Mouse (Mus musculus): Measurements from ENCODE around the gene Dchs1.
A peak's percentile ranks its signal among the peaks of the same experiment; 100 is the strongest.

Dchs1 gene

DNA sequence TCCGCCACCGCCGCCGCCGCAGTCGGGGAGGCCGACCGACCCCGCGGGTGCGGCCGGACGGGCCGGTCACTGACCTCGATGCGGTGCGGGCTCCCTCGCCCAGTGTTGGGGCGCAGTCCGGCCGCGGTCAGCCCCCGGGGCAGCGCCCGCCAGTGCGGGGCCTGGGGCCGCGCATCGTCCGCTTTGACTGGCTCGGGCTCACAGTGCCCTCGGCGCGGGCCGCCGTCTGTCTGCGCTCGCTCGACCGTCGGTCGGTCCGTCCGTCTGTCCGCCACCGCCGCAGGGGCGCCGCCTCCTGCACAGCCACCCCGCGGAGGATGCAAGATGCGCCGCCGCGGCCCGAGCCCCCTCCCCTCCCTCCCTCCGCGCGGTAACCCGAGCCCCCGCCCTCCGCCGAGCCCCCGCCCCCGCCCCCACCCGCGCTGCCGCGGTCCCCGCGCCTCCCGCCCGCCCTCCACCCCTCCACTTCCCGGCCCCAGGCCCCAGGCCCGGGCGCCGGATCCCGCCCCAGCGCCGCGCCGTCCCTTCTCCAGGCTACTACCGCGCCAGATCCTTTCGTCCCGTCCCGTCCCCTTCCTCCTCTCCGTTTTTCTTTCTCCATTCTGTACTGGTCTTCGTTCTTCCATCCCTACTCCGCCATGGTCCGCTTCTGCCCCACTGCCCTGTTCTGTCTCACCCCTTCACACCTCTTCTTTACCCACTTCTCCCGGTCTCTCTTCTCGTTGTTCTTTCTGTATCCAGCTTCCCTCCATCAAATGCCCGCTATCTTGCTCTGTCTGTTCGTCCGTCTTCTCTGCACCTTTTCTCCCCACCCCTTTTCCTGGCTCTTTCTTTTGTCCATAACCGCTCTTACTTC, at the start of gene Dchs1:
TSS of gene Dchs1 (minus strand) at position 370 of the 856 bp plus-strand sequence.
- peak in 1 of 2 experiments; percentile 26 for DNase-seq

DNA sequence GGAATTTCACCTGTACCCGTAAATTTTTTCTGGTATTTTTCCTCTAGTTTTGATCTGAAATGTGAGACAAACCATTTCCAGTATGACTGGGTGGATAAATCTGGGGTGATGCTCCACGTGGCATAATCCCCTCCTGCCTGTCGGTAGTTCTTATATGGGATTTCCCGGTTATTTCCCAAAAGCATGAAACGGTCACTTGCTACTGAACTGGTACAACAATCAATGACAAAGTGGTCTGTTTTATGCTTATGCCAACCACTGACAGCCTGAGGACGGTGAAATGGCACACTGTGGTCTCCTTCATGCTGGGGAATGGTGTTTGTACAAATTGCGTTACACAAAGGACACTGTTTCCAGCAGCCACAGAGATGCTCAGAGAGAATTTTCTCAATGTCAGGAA, 36.8 kb upstream of the Dchs1 start:
- DNase-seq = no peak

DNA sequence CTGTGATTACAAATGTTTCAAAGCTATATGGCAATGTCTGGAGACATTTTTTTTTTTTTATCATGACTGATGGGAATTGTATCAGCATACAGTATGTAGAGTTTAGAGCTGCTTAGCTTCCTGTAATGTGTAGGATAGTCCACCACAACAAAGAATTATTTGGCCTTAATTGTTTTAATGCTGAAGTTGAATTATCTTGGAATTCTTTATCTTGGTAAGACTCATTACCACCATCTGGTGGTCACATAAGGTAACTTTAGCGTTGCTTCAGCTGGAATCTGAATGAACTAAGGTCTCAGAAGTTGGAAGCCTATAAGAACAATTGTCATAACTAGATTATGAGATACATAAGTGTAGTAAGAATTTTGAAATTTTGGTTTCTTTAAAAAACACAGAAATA, 31.0 kb upstream of the Dchs1 start:
- no peak for DNase-seq

DNA sequence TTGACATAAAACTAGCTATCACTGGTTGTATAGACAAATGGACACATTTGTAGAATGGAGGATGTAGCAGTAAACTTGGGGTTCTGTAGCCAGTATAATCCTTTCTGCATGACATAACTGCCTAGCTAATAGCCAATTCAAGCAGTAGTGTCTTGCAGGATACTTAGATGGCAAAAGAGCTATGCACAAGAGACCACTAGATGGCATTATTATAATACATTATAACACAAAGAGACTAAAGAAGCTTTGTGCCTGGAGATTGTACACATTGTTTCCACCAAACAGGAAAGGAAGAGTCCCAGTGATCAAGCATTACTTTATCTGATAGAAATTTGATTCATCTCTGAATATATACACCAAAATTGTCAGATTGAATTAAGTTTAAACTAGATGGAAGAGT, 29.3 kb upstream of the Dchs1 start:
- no peak for DNase-seq

DNA sequence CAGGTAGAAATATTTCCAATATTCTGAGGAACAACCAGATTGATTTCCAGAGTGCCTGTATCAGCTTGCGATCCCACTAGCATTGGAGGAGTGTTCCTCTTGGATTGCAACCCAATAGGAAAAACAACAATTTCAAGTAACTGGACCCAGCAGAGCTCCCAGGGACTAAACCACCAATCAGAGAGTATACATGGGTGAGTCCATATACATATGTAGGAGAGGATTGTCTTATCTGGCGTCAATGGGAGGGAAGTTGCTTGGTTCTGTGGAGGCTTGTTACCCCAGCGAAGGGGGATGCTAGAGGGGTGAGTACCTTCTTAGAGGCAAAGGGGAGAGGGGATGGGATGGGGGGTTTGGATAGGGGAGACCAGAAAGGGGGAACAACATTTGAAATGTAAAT, 25.9 kb upstream of the Dchs1 start:
- no peak for DNase-seq

DNA sequence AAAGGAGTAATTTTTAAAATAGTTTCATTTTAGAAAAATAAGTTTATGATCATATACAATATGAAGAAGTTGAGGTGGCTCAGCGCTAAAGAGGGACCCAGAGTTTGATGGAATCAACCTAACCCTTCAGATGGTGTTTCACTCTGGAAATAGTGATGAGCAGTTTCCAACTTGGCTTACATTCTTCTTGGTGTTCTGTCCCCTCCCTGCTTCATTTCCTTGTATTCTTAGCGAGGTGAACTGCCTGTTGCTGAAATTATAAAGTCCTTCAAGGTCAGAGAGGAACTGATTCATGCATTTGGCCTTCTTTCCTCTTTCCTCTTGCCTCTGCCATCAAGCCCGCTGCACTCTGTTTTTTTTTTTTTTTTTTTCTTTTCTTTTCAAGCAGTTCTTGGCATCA, 25.1 kb upstream of the Dchs1 start:
- DNase-seq = no peak

DNA sequence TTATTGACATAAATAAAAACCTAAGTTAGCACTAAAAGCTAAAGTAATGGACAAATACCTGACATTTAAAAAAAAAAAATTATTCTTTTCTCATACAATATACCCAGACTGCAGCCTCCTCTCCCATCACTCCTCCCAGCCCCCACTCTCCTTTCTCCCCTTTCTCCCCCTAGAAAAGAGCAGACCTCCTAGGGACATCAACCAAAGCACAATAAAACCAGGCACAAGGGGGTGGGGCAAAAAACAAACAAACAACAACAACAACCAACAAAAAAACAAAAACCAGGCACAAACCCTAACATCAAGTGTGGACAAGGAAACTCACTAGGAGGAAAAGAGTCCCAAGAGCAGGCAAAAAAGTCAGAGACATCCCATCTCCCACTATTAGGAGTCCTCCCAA, 24.1 kb upstream of the Dchs1 start:
- DNase-seq = peak in 1 of 2 experiments; percentile 21

DNA sequence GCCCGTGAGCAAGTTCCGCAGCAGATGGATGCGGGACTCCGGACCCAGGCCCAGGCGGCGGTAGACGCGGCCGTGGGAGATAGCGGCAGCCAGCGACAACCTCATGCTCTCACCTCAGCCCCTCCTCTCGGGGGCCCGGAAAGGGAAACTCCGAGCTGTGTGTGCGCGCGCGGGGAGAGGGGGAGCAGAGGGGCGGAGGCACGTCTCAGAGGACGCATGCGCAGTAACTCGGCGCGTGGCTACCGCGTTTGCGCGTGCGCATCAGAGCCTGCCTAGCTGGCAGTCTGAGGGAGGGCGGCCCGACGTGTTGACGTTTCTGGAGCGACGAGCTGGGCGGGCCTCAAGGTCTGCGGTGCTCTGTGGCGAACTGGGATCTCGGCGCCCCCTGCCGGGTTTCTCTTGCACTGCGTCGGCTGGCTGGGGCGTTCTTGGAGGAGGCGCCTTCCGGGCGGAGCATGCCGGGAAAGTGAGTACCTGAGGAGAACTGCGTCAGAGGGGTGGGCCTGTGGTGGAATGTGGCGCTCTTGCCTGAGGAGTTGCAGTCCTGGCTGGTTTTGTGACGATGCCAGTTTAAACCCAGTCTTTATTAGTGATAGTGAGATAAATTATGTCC, 23.5 kb upstream of the Dchs1 start, which contains the start of gene Mrpl17:
TSS of gene Mrpl17 (minus strand) at position 223 of the 613 bp plus-strand sequence.
- DNase-seq = peak; percentile 100

DNA sequence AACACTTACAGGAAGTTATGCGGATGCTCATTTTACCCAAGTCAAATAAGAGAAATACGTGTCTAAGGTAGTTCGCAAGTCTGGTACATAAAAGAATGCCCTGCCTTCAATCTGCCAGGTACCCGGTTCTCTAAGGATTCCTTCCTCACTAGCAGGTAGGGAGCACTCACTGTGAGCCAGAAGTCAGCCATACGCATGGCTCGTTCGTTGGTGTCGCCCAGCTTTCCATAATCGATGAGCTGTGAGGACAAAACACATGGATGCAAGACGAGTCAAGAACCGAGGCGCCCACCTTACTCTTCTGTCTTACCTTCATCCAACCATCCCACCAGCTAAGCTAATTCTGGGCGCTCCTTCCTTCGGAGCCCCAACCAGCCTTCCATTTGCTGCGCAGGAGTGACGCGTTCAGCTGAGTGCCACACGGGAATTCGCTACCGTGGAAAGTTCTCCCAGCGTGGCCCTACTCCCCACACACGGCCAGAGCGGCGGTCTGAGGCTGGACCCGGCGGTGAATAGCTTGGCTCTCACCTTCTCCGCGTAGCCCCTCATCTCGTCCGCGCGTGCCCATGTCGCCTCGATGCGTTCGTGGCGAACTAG, 22.9 kb upstream of the Dchs1 start:
- DNase-seq = no peak

DNA sequence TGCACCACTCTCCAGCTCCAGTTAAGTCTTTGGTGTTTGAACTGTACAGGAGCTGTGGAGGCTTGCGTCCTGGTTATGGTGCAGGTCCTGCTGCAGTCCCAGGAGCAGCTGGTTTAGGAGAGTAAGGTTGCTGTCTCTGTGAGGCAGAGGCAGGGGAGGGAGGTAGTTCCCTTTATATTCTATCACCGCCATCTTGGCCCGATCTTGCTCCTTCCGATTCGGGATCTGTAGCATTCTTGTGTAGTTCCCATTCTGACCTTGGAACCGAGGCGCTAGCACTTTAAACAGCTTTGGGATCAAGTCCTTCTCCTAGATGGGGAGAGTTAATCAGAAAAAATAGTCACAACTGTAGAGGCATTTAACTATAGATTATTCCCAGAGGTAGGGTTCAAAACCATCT, 22.4 kb upstream of the Dchs1 start:
- DNase-seq = peak; percentile 1 to 6

DNA sequence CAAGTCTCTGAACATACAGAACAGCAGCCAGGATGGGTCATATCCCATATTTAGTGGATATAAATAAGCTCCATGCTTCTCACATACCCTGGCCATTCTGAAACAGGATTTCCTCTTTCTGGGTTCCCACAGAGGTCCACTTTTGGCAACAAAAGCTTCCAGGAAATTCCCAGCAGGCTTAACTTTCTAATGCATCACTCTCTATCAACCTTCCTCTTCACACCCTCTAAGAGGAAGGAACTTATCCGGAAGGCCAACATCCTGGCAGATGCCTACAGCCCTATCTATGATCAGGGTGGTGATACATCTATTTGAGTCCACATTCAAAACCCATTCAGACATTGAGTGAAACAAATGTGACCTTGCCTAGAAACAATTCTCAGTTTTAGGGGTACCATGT, 20.9 kb upstream of the Dchs1 start:
- DNase-seq = no peak

DNA sequence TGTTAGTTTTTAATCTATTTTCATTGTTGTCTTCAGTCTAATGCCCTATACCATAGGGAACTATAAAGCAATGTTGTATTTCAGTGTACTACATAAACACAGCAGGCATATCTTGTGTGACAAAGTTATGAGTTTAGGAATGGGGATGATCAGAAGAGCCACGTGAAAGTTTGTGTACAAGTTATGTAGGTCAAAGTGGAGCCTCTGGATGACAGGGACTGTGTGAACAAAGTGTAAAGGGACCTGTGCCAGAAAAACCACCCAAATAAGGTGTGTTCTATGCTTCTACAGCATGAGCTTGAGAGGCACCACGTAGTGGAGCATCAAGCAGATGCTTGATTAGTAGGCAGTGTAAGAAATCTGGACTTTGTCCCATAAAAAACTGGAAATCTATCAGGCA, 19.3 kb upstream of the Dchs1 start:
- DNase-seq = no peak

DNA sequence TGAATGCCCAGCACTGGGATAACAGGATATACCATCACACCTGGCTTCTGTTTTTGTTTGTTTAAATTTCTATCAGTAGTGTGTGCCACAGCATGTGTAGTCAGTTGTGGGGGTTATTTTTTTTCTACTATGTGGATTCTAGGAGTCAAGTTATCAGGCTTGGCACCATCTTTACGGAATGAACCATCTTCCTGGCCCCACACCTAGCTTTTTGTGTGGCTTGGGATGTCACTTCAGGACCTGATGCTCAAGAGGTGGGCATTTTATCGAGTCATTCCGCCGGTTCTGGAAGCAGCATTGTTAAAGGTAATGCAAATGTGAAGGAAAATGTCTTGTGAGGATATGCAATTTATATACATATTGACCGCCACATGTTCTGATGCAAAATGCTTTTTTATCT, 18.7 kb upstream of the Dchs1 start:
- DNase-seq = no peak

DNA sequence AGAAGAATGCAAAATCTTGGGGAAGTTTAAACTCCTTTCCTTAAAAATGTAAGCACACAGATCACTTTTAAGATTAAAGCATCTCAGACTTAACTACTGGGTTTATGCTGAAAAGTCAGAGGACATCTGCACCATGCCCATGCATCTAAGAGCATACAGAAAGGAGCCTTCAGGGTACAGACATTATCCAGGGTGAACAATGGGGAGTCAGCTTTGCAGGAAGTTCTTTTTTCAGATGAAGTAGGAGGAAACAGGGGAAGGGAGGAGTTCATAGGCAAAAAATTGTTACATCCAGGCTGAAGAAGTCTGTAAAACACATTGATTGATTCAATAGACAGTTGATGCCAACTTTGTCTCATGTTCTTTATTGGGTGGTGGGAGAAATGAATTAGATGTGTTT, 16.0 kb upstream of the Dchs1 start:
- no peak for DNase-seq

DNA sequence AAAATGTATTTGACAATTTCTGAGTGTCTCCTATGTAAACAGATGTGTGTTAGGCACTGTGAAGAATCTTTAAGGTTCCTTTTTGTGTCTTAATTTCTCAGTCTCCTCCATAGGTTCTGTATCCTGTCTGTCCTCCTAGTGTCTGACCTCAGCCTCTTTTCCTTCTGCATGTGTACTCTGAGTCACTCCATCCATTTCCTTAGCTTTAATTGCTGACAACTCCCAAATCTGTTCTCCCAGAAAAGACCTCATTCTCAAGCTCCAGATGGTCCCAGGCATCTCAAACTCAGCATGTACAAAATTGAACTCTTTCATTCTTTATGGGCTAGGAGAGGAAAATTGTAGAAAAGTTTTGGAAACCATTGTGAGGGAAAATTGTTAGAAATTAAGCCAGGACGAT, 15.3 kb upstream of the Dchs1 start:
- no peak for DNase-seq

DNA sequence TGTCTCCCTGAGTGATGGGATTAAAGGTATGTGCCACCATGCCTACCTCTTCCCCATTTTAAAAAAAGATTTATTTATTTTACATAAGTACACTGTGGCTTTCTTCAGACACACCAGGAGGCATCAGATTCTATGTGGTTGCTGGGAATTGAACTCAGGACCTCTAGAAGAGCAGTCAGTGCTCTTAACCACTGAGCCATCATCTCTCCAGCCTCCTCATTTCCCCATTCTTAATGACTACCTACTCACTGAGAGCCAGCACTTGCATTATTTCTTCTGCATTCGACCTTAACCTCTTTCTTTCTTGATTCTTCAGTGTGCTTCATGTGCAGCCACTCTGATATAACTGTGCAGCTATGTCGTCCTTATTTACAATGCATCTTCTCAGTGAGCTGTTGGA, 14.9 kb upstream of the Dchs1 start:
- no peak for DNase-seq

DNA sequence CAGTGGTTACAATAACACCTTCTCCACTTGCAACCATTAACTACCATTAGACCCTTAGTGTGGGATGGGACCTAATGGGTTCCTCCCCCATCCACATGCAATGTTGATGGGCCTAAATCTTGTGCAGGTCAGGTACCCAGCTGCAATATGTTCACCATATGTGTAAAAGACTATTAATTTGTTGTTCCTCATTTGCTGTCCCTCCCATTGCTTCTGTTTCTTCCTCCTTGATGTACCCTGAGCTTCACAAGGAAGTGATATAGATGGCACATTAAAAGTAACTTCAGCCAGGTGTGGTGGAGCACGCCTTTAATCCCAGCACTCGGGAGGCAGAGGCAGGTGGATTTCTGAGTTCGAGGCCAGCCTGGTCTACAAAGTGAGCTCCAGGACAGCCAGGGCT, 9.5 kb upstream of the Dchs1 start:
- DNase-seq = no peak

DNA sequence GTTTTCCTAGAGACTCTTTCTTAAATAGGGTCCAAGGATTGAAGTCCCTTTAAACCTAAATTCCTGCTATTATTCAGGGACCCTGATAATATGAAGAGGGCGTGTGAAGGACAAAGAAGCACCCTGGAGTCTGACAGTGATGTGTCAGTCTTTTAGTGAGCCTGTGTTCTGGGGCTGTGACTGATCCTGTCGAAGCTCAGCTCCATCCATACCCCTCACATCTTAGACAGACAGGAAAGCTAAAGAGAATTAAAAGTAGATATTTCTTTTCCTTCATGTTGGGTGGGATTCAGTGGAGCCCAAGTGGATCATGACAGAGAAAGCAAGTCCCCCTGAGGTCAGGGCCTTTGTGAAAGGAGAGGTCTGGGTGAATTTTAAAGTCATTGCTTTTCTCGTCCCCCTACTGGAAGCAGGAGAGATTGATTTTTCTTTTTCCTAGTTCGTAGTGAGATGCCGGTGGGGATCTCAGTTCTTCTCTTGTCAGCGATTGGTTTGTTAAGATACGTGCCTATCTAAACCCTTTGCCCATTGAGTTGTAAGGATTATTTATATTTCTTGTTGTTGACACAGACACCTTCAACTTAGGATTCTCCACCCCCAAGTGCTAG, 8.4 kb upstream of the Dchs1 start:
- no peak for DNase-seq

DNA sequence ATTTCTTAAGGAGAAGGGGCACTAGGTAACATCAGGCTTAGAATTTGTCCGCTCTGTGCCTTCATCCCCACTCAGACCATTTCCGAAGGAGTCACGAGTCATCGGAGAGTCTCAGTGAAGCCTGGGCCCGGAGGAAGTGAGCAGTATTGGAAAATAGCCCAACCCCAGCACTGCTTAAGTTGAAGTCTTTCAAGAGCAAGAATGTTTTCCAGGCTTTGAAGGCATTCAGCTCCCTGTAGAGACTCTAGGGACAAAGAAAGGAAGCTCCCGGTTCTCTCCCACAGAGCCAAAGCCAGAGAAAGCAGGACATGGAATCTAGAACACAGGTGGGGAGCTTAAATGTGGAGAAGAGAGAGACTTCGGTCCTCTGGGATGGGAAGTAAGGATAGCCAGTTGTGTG, 6.2 kb upstream of the Dchs1 start:
- DNase-seq = no peak

DNA sequence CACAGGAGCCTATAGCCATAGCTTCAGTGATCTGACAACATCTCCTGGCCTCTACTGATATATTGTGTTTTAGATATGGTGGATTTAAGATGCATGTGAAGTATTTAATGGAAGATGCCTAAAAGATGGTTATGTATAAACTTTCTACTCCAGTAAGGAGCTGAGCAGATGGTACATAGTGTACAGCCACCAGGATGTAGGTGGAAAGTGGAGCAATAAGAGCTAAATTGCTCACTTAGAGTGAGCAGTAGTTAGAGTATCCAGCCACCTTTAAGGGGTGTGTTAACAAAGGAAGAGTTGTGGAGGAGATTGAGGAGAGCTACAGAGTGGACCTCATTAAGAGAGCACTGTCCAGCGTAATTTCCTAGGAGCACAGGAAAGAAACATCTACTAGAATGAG, 3.7 kb upstream of the Dchs1 start:
- DNase-seq = no peak

DNA sequence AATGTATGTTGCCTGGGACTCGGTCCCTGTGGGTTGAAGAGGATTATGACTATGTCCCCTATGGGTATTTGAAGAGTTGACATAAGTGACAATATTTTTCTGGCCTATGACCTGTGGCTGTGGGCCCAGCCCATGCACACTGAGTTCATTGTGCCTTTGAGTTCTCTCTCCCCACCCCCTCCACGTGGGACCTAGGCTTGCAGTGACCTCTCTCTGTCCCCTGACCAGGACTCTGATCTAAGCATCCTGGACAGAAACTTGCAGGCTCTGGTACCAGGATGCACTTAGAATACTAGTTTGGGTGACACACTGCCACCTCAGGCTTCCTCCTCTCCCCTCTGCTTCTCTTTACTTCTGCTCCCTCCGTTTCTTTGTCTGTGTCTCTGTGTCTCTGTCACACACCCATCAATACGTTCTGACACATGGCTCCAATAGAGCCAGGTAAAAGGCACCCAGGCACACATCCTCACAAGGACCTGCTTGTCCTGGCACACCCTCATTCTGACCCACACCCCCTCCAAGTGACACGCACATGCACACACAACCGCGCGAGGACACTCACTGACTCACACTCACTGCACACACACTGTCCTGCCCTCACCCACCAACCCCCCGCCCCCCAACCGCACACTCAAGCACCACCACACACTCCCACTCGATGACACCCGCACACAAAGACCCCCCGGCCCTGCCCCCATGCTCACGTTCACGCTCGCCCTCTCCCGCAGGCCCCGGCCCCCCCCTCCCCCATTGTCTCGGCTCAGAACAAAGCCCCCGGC, 759 bp downstream of the Dchs1 start:
- DNase-seq = no peak

DNA sequence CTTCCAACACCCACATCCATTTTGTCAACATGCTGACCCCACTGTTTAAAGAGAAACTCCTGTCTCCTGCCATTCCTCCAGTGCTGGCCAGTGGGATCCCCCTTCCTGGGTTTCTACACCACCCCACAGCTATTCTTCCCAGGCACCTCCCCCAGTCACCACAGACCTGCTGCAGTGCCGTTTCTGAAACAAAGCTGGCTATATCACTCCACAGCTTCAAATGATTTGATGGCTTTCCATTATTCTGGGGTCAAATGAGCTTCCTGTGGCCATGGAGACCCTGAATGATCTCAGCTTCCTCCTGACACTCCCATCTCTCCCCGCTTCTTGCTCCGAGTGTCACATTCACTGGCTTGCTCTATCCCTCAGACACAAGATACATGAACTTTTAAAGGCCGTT, 2.9 kb downstream of the Dchs1 start:
- DNase-seq = no peak

DNA sequence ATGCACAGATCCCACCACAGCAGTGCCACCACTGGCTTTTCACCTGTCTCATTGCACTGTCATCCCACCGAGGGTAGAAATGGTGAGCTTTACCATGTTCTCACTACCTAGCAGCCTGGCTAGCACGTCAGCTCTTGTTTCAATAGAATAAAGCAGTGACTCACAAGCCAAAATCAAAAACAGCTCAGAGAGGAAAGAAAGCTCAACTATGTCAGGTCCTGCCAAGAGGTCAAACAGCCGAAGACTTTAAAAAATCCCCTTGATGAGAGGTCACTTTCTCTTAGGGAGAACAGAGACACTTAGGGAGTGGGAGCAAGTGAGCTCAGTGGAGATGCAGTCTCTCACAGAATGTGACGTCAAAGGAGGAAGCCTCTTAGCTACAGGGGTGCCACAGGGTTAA, 3.6 kb downstream of the Dchs1 start:
- no peak for DNase-seq
